Mouse (Mus musculus) ES-Bruce4 (cell line): ENCODE data around the gene Actr6.

Experiments used
- CTCF ChIP-seq: IDR thresholded peaks from one replicate; pipeline ENCODE4 v1.8.1; 2011; ENCODE audit warnings: low read depth, low read length
- POLR2A ChIP-seq: IDR thresholded peaks from one replicate; pipeline ENCODE4 v1.8.1; 2011; ENCODE audit warnings: low read length; ENCODE audit not compliant: insufficient read depth

- TF ChIP-seq CTCF (no peak), POLR2A (no peak)
These were observed 11.2 kb upstream of the Actr6 start for GRCm38 (mm10) chr10:89743266-89743665.
